Mouse (Mus musculus): ENCODE data around the gene Gm9048.
"Not testable (repeated sequence)": the region's sequence is repeated elsewhere in the genome, so short reads cannot be mapped to it uniquely, and the experiment has no call there.

DNA sequence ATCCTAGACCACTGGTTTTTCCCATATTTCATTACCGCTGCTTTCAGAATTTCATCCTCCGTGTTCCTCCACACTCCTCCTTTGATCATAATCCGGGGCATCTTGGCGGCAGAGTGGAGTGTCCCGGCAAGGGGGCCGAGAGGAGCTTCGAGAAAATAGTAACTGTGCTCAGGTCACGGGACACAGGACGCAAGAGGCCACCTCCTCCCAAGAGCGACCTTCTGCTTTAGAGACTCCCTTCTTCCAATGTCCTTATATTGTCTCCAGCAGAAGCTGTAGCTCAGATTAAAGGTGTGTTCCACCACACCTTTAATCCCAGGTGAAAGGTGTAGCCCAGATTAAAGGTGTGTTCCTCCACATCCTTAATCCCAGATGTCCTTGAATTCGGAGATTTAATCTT, 5.5 kb upstream of the Gm9048 start, which contains the start of gene Gm9049:
- TF ChIP-seq CTCF (IDR thresholded peaks at IDR 0.05; ENCODE audit: borderline replicate concordance, extremely low read depth, insufficient read depth, insufficient read length); POLR2A (IDR thresholded peaks at IDR 0.05; ENCODE audit: borderline replicate concordance, extremely low read depth, insufficient read depth, insufficient read length, poor library complexity, severe bottlenecking): not testable (repeated sequence)

Measured in brain, embryonic 14.5 days (tissue).